ENCODE assay signal across 30 mouse cellular contexts in the genomic region with DNA sequence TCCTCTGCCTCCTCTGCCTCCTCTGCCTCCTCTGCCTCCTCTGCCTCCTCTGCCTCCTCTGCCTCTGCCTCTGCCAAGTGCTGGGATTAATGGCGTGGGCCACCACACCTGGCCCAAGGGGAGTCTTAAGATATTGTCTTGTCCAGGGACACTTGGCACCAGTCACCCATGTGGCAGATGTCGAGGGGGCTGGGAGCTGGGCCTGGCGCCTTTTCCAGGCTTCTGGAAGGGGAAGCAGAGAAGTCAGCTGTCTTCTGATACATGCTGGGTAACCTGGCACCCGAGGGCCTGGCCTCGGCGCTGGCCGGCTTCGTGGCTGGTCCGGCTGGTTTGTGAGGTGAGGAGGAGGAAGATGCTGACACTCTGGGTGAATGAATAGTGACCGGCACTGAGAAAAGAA. TPM values are rescaled to one million over a fixed set of nuclear protein-coding genes. Genes with fewer than 3 reads are reported as not detected.
"Had no signal": no experiment of that assay in that cellular context is flagged by ENCODE, and none has a peak within 500 bp of the region (broad histone marks: within the 10 kb centered on the region; RNA-seq: fewer than 3 reads in every experiment).

No protein-coding gene starts in this region.

- DNase-seq: heart, adult 18-20 months; heart, postnatal 10 days; heart, postnatal 4 days; kidney, adult 18-20 months; kidney, adult 8-10 months; kidney, postnatal 10 days; kidney, postnatal 4 days; liver; liver, embryonic 13.5 days; liver, postnatal 0 days had no signal

- ATAC-seq: hindbrain, embryonic 16.5 days; inflammation-experienced regulatory T-cells, adult 6 months; intestine, embryonic 15.5 days; intestine, postnatal 0 days had no signal

- H3K27ac ChIP-seq: heart, embryonic 10.5 days; hindbrain, embryonic 10.5 days; hindbrain, embryonic 12.5 days; hindbrain, embryonic 14.5 days; intestine, embryonic 15.5 days; layer of hippocampus, adult 2 months; left cerebral cortex, adult 2 months; limb, embryonic 10.5 days; limb, embryonic 12.5 days; liver, embryonic 13.5 days; liver, embryonic 15.5 days had no signal

- H3K4me3 ChIP-seq: heart, embryonic 10.5 days; heart, embryonic 12.5 days; hindbrain, embryonic 10.5 days; hindbrain, embryonic 12.5 days; intestine, embryonic 15.5 days; layer of hippocampus, adult 2 months; left cerebral cortex, adult 2 months; limb, embryonic 10.5 days; limb, embryonic 12.5 days; liver, embryonic 13.5 days; liver, embryonic 15.5 days had no signal

RNA-seq across cellular contexts. Expression of gene Myl10, which starts 30.7 kb away (rescaled TPM):
- total RNA-seq: granulocyte monocyte progenitor cell, adult 5-6 weeks; heart, adult 18-20 months; heart, adult 8-10 months; heart, postnatal 10 days; heart, postnatal 25 days; heart, postnatal 4 days; layer of hippocampus, adult 2 months; layer of hippocampus, postnatal 10 days; layer of hippocampus, postnatal 25 days; left cerebral cortex, adult 2 months; left cerebral cortex, postnatal 14 days had no signal
